8 mouse cellular contexts compared by ENCODE assay signal in the genomic region with DNA sequence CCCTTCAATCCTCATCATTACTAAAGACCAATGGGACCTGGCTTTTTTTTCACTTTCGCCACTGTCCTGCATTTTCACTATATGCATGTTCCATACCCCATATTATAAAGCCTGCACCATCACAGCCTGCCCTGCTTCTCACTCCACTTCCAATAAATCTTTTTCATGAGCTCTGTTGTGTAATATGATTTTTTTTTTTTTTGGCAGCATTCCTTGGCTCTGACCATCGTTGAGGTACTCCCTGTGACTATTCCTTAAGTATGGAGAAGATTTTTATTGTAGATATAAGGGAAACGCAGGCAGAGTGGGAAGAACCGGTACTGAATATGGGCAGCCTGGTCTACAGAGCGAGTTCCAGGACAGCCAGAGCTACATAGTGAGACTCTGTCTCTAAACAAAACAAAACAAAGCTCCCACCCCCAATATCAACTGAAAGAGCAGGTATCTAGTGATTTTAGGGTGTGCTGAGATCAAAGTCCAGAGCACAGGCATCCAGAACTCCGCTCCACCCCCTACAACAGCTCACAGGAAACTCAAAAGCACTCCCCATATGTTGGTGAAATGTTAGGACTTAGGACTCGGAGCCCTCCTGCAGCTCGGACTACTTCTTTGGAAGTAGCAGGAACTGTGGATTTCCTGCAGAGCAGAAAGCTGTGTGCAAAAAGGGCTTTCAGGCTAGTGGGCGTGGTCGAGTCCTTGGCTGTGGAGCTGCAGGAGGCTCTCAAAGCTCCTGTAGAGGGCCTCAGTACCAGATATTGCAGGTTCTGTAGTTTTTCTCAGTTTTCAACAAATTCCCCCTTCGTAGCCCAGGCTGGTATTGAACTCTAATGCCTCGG. TPM values are rescaled to one million over a fixed set of nuclear protein-coding genes. Genes with fewer than 3 reads are reported as not detected.
DNase-seq lines count a peak whose midpoint lies in the region; ATAC-seq lines count a peak whose summit lies in the region.

No protein-coding gene starts in this region.

- peak overlapping the region; percentile 92 for H3K27ac ChIP-seq in embryonic facial prominence, embryonic 13.5 days
- H3K27ac ChIP-seq in limb, embryonic 13.5 days, result peak overlapping the region; percentile 91
- peak overlapping the region; percentile 91; the same call in 1 of the 2 replicates for H3K27ac ChIP-seq in midbrain, embryonic 14.5 days (replicated peaks; ENCODE audit: low read depth, low read length)

- WGBS in embryonic facial prominence, embryonic 13.5 days, result 34% methylated on average over 12 of the region's 12 CpGs
- WGBS in limb, embryonic 13.5 days, result 31% methylated on average over 12 of the region's 12 CpGs
- WGBS in midbrain, embryonic 14.5 days, result 34% methylated on average over 12 of the region's 12 CpGs

- peaks cover 16% of the 10 kb centered on the region for H3K4me1 ChIP-seq in embryonic facial prominence, embryonic 13.5 days
- H3K4me1 ChIP-seq in limb, embryonic 13.5 days, result peaks cover 27% of the 10 kb centered on the region
- peaks cover 10% of the 10 kb centered on the region; the same call in 1 of the 2 replicates for H3K4me1 ChIP-seq in midbrain, embryonic 14.5 days (ENCODE audit: control insufficient read depth, insufficient read depth, low read length)

- no peaks in the 10 kb centered on the region for H3K27me3 ChIP-seq in embryonic facial prominence, embryonic 13.5 days
- H3K27me3 ChIP-seq in limb, embryonic 13.5 days, result no peaks in the 10 kb centered on the region
- no peaks in the 10 kb centered on the region for H3K27me3 ChIP-seq in midbrain, embryonic 14.5 days (ENCODE audit: control insufficient read depth, insufficient read depth, low read length)

- DNase-seq in 3134 (ENCODE audit: extremely low read depth, insufficient read length, low spot score), result peak; percentile 46
- peak; percentile 78 for DNase-seq in adrenal gland, adult 2 months
- peak; percentile 75 to 81 for DNase-seq in heart, adult 18-20 months
- DNase-seq in kidney, adult 18-20 months, result peak; percentile 62
- peak; percentile 68 for DNase-seq in midbrain, embryonic 14.5 days
- DNase-seq in spleen, postnatal 4 days (ENCODE audit: low spot score in 2 of 2), result peak; percentile 63 to 79

- H3K36me3 ChIP-seq in embryonic facial prominence, embryonic 13.5 days, result 0 out of 2 replicates have a peak, but pooled peaks cover 3% of the 10 kb centered on the region
- H3K36me3 ChIP-seq in limb, embryonic 13.5 days, result 0 out of 2 replicates have a peak, but pooled peaks cover 4% of the 10 kb centered on the region
- H3K36me3 ChIP-seq in midbrain, embryonic 14.5 days (ENCODE audit: control insufficient read depth, insufficient read depth, low read length), result no peaks in the 10 kb centered on the region

- H3K4me3 ChIP-seq in embryonic facial prominence, embryonic 13.5 days, result peak overlapping the region; percentile 66
- peak overlapping the region; percentile 69 for H3K4me3 ChIP-seq in limb, embryonic 13.5 days
- no peak overlapping the region for H3K4me3 ChIP-seq in midbrain, embryonic 14.5 days (replicated peaks; ENCODE audit: low read depth, low read length)

- H3K9me3 ChIP-seq in embryonic facial prominence, embryonic 13.5 days, result no peaks in the 10 kb centered on the region
- no peaks in the 10 kb centered on the region for H3K9me3 ChIP-seq in limb, embryonic 13.5 days
- no peaks in the 10 kb centered on the region for H3K9me3 ChIP-seq in midbrain, embryonic 14.5 days (ENCODE audit: control insufficient read depth, low read length)

- H3K4me2 ChIP-seq in embryonic facial prominence, embryonic 13.5 days, result peak overlapping the region; percentile 64
- peak overlapping the region; percentile 69 for H3K4me2 ChIP-seq in limb, embryonic 13.5 days (replicated peaks)
- peak overlapping the region; percentile 64 for H3K4me2 ChIP-seq in midbrain, embryonic 14.5 days (ENCODE audit: low read length)

- no peak for ATAC-seq in embryonic facial prominence, embryonic 13.5 days (ENCODE audit: insufficient number of reproducible peaks, insufficient read depth, low FRiP score, low TSS enrichment, low read depth)
- no peak for ATAC-seq in limb, embryonic 13.5 days (ENCODE audit: low FRiP score, low read depth)
- no peak for ATAC-seq in midbrain, embryonic 14.5 days (ENCODE audit: low FRiP score, low TSS enrichment)

- no peak overlapping the region for H3K9ac ChIP-seq in embryonic facial prominence, embryonic 13.5 days
- H3K9ac ChIP-seq in limb, embryonic 13.5 days, result no peak overlapping the region
- H3K9ac ChIP-seq in midbrain, embryonic 14.5 days (replicated peaks; ENCODE audit: low read length), result no peak overlapping the region

RNA-seq across cellular contexts. Expression of a gene that starts 1.1 kb away (rescaled TPM):
- total RNA-seq in adrenal gland, adult 2 months (2021), result 10 to 100 TPM; 49.1 to 54.6 TPM
- polyA plus RNA-seq in adrenal gland, adult 2 months (2012; rRNA removed), result 38.8 and 40.9 TPM in 2 replicates
- polyA plus RNA-seq in embryonic facial prominence, embryonic 13.5 days (2015; fragmentation: Nextera tagmentation; extraction: Ambion mirVana), result 55.7 and 60.3 TPM in 2 replicates
- 10 to 100 TPM; 17.8 to 18.5 TPM for total RNA-seq in heart, adult 18-20 months (2021)
- 52.3 and 53.7 TPM in 2 replicates for polyA plus RNA-seq in limb, embryonic 13.5 days (2015; fragmentation: Nextera tagmentation; extraction: Ambion mirVana)
- 31.0 and 36.5 TPM in 2 replicates for polyA plus RNA-seq in midbrain, embryonic 14.5 days (2014; fragmentation: Nextera tagmentation; extraction: Ambion mirVana)

RNA-seq across cellular contexts. Expression of a gene that starts 23.8 kb away (rescaled TPM):
- not detected for total RNA-seq in adrenal gland, adult 2 months (2021)
- not detected in 2 replicates for polyA plus RNA-seq in adrenal gland, adult 2 months (2012; rRNA removed)
- polyA plus RNA-seq in embryonic facial prominence, embryonic 13.5 days (2015; fragmentation: Nextera tagmentation; extraction: Ambion mirVana), result not detected in 2 replicates
- total RNA-seq in heart, adult 18-20 months (2021), result not detected
- polyA plus RNA-seq in limb, embryonic 13.5 days (2015; fragmentation: Nextera tagmentation; extraction: Ambion mirVana), result not detected in 2 replicates
- not detected in 2 replicates for polyA plus RNA-seq in midbrain, embryonic 14.5 days (2014; fragmentation: Nextera tagmentation; extraction: Ambion mirVana)

RNA-seq across cellular contexts. Expression of a gene that starts 31.2 kb away (rescaled TPM):
- total RNA-seq in adrenal gland, adult 2 months (2021), result not detected
- not detected in 2 replicates for polyA plus RNA-seq in adrenal gland, adult 2 months (2012; rRNA removed)
- polyA plus RNA-seq in embryonic facial prominence, embryonic 13.5 days (2015; fragmentation: Nextera tagmentation; extraction: Ambion mirVana), result 0.24 and 0.48 TPM in 2 replicates
- not detected for total RNA-seq in heart, adult 18-20 months (2021)
- 0.13 and 0.28 TPM in 2 replicates for polyA plus RNA-seq in limb, embryonic 13.5 days (2015; fragmentation: Nextera tagmentation; extraction: Ambion mirVana)
- polyA plus RNA-seq in midbrain, embryonic 14.5 days (2014; fragmentation: Nextera tagmentation; extraction: Ambion mirVana), result 0.33 and 0.58 TPM in 2 replicates

RNA-seq across cellular contexts. Expression of a gene that starts 33.6 kb away (rescaled TPM):
- under 1 TPM; 0.12 to 0.14 TPM for total RNA-seq in adrenal gland, adult 2 months (2021)
- 0.04 TPM in 1 of 2 replicates, not detected in the other for polyA plus RNA-seq in adrenal gland, adult 2 months (2012; rRNA removed)
- polyA plus RNA-seq in embryonic facial prominence, embryonic 13.5 days (2015; fragmentation: Nextera tagmentation; extraction: Ambion mirVana), result 1.8 and 4.7 TPM in 2 replicates
- under 1 TPM; 0.33 to 0.35 TPM for total RNA-seq in heart, adult 18-20 months (2021)
- 2.5 and 3.9 TPM in 2 replicates for polyA plus RNA-seq in limb, embryonic 13.5 days (2015; fragmentation: Nextera tagmentation; extraction: Ambion mirVana)
- polyA plus RNA-seq in midbrain, embryonic 14.5 days (2014; fragmentation: Nextera tagmentation; extraction: Ambion mirVana), result 0.78 and 1.1 TPM in 2 replicates

RNA-seq across cellular contexts. Expression of a gene that starts 54.1 kb away (rescaled TPM):
- 1 to 10 TPM in 1 of 2 experiments, under 1 TPM in 1; 0.23 to 1.3 TPM for total RNA-seq in adrenal gland, adult 2 months (2021)
- 0.33 and 0.86 TPM in 2 replicates for polyA plus RNA-seq in adrenal gland, adult 2 months (2012; rRNA removed)
- polyA plus RNA-seq in embryonic facial prominence, embryonic 13.5 days (2015; fragmentation: Nextera tagmentation; extraction: Ambion mirVana), result not detected in 2 replicates
- not detected for total RNA-seq in heart, adult 18-20 months (2021)
- not detected in 2 replicates for polyA plus RNA-seq in limb, embryonic 13.5 days (2015; fragmentation: Nextera tagmentation; extraction: Ambion mirVana)
- not detected in 2 replicates for polyA plus RNA-seq in midbrain, embryonic 14.5 days (2014; fragmentation: Nextera tagmentation; extraction: Ambion mirVana)
